ENCODE assay signal across 21 mouse cellular contexts in genomic region chr13:24867789-24868188, GRCm38 (mm10). TPM values are rescaled to one million over a fixed set of nuclear protein-coding genes. Genes with fewer than 3 reads are reported as not detected.
"Had no signal": no experiment of that assay in that cellular context is flagged by ENCODE, and none has a peak within 500 bp of the region (broad histone marks: within the 10 kb centered on the region; RNA-seq: fewer than 3 reads in every experiment).

No protein-coding gene starts in this region.

- H3K9me3 ChIP-seq: limb, embryonic 10.5 days; limb, embryonic 13.5 days; midbrain, embryonic 10.5 days; midbrain, embryonic 13.5 days had no signal

- H3K4me1 ChIP-seq: limb, embryonic 10.5 days; limb, embryonic 13.5 days; midbrain, embryonic 13.5 days had no signal

- H3K4me2 ChIP-seq: limb, embryonic 13.5 days; midbrain, embryonic 13.5 days had no signal

- H3K9ac ChIP-seq: limb, embryonic 13.5 days; liver, embryonic 14.5 days; midbrain, embryonic 13.5 days had no signal

- H3K27ac ChIP-seq: kidney, postnatal 0 days; layer of hippocampus, adult 2 months; limb, embryonic 10.5 days; limb, embryonic 13.5 days; liver, embryonic 14.5 days; macrophage; midbrain, embryonic 10.5 days; midbrain, embryonic 13.5 days had no signal

- ATAC-seq: intestine, postnatal 0 days; midbrain, embryonic 13.5 days; midbrain, embryonic 16.5 days had no signal

- H3K4me3 ChIP-seq: layer of hippocampus, adult 2 months; limb, embryonic 10.5 days; limb, embryonic 13.5 days; midbrain, embryonic 10.5 days; midbrain, embryonic 13.5 days; myocyte had no signal

- H3K36me3 ChIP-seq: limb, embryonic 10.5 days; limb, embryonic 13.5 days; midbrain, embryonic 10.5 days; midbrain, embryonic 13.5 days had no signal

- DNase-seq: kidney, postnatal 25 days; layer of hippocampus, adult 9-11 months; liver; lung, adult 2 months; lung, postnatal 14 days; thymus, adult 18-20 months; thymus, postnatal 36 days had no signal

- H3K27me3 ChIP-seq: limb, embryonic 13.5 days; midbrain, embryonic 13.5 days had no signal

RNA-seq across cellular contexts. Expression of gene D130043K22Rik, which starts 22.9 kb away (rescaled TPM):
- total RNA-seq: megakaryocyte, adult 5-6 weeks; monocyte, adult 5-6 weeks had no signal
- polyA plus RNA-seq: macrophage; myocyte; spleen, adult 2 months had no signal
